Mouse (Mus musculus) forebrain, postnatal 0 days (tissue): ENCODE measurements around the gene Rftn2. TPM values are rescaled to one million over a fixed set of nuclear protein-coding genes. Genes with fewer than 3 reads are reported as not detected.

Experiments used
- ATAC-seq: fragments of 200-750 bp; cut with Nextera tagmentation; 2 replicates; pipeline ENCODE4 v1.8.0; 2017; ENCODE audit warnings: mild to moderate bottlenecking, moderate library complexity
- DNase-seq: peaks from one replicate; pipeline ENCODE4 v3.0.0-alpha.2; 2015
- H3K27ac ChIP-seq: fragments of 300-500 bp; sonication (generic); 2 replicates; pipeline ENCODE4 v1.5.1; 2014; ENCODE audit warnings: low read depth, mild to moderate bottlenecking, antibody characterized with exemption, low read length, moderate library complexity, mixed read lengths
- H3K27me3 ChIP-seq: fragments of 300-500 bp; sonication (generic); 2 replicates; pipeline ENCODE4 v1.6.1; 2014; ENCODE audit warnings: mild to moderate bottlenecking, low read length, mixed read lengths; ENCODE audit not compliant: insufficient read depth
- H3K36me3 ChIP-seq: fragments of 300-500 bp; sonication (generic); 2 replicates; pipeline ENCODE4 v1.6.1; 2014; ENCODE audit warnings: mild to moderate bottlenecking, moderate library complexity; ENCODE audit not compliant: insufficient read depth
- H3K4me1 ChIP-seq: fragments of 300-500 bp; sonication (generic); 2 replicates; pipeline ENCODE4 v1.6.1; 2014; ENCODE audit warnings: antibody characterized with exemption; ENCODE audit not compliant: insufficient read depth
- H3K4me2 ChIP-seq: fragments of 300-500 bp; sonication (generic); 2 replicates; pipeline ENCODE4 v1.6.1; 2014; ENCODE audit warnings: low read depth, mild to moderate bottlenecking, moderate library complexity
- H3K4me3 ChIP-seq: fragments of 300-500 bp; sonication (generic); 2 replicates; pipeline ENCODE4 v1.5.1; 2014; ENCODE audit warnings: low read depth, low read length, mixed read lengths
- H3K9ac ChIP-seq: fragments of 300-500 bp; sonication (generic); 2 replicates; pipeline ENCODE4 v1.6.1; 2014; ENCODE audit warnings: mild to moderate bottlenecking
- H3K9me3 ChIP-seq: fragments of 300-500 bp; sonication (generic); 2 replicates; pipeline ENCODE4 v1.6.1; 2016; ENCODE audit warnings: low read length
- CTCF ChIP-seq: sonication (generic); IDR thresholded peaks from 2 replicates; pipeline ENCODE4 v1.5.1; 2016; ENCODE audit warnings: antibody characterized with exemption, control low read depth, low read depth
- WGBS: fragments of 180-500 bp; shearing (Covaris S2); extraction: QIAGEN DNeasy Blood & Tissue Kit; methylation state at CpG from one replicate; pipeline ENCODE4 v1.1.7; 2014; 5-methylcytosine and 5-hydroxymethylcytosine counted together
- polyA plus RNA-seq: library from polyadenylated mRNA; unstranded; fragments of >200 nt; fragmentation: Nextera tagmentation; extraction: Ambion mirVana; gene quantifications from 2 replicates; pipeline ENCODE4 v1.2.1, GENCODE M21; 2015
- total RNA-seq: library from RNA; depleted of rRNA; stranded (reverse); fragments of >200 nt; gene quantifications from 2 replicates; pipeline ENCODE4 v1.2.3, GENCODE M21; 2014

The Rftn2 gene
- total and polyA plus RNA-seq, 2 experiments from 2014 or later = 10.1 to 12.4 TPM

DNA sequence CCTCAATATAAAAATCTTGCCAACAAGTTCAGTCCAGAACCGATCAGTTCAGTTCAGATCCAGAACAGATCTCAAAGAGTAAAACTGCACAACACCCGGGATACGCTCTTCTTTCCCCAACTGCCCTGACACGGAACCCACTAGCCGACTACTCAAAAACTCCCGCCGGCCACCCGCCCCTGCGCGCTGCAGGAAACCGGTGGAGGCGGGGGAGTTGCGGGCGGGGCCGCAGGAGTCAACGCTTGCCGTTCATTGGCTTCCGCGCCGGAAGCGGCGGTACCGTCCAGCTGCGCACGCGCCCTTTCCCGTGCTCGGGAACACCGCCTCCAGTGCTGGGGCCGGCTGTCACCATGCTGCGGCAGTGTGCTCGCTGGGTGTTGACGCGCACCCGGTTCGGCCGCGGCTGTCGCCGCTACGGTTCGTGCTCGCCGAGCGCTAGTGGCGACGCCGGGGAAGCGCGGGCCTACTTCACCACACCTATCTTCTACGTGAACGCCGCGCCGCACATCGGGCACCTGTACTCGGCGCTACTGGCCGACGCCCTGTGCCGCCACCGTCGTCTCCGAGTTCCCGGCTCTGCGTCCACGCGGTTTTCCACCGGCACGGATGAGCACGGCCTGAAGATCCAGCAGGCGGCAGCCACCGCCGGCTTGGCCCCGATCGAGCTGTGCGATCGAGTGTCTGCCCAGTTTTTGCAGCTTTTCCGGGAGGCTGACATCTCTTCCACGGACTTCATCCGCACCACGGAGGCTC, 10.5 kb upstream of the Rftn2 start, which contains the start of gene Mars2:
Gene Mars2 (plus strand): TSS at position 288 of the 753 bp plus-strand sequence.
- peak; percentile 59 for TF ChIP-seq CTCF
- Histone ChIP-seq H3K4me1 (peaks cover 22% of the 10 kb centered on the region), H3K9me3 (no peaks in the 10 kb centered on the region), H3K27me3 (no peaks in the 10 kb centered on the region), H3K4me3 (peak within 1 kb of the TSS; percentile 63), H3K9ac (peak within 1 kb of the TSS; percentile 78), H3K4me2 (peak within 1 kb of the TSS; percentile 73), H3K27ac (peak within 1 kb of the TSS; percentile 84), H3K36me3 (0 out of 2 replicates have a peak, but pooled peaks cover 2% of the 10 kb centered on the region)
- WGBS = under 1% methylated on average over 82 of the region's 82 CpGs
- DNase-seq (peak; percentile 98), ATAC-seq (peak; percentile 99)

GRCm38 (mm10) chr1:55236487-55236886, 9.9 kb upstream of the Rftn2 start:
- H3K9ac ChIP-seq = no peak overlapping the region
- H3K4me2 ChIP-seq = peak overlapping the region; percentile 73
- no peaks in the 10 kb centered on the region for H3K9me3 ChIP-seq
- H3K27me3 ChIP-seq = no peaks in the 10 kb centered on the region
- no peak for TF ChIP-seq CTCF
- 28% methylated on average over 5 of the region's 5 CpGs for WGBS
- peak overlapping the region; percentile 63 for H3K4me3 ChIP-seq
- H3K36me3 ChIP-seq = no peaks in the 10 kb centered on the region
- ATAC-seq = no peak
- peaks cover 22% of the 10 kb centered on the region for H3K4me1 ChIP-seq
- no peak overlapping the region for H3K27ac ChIP-seq
- no peak for DNase-seq

DNA sequence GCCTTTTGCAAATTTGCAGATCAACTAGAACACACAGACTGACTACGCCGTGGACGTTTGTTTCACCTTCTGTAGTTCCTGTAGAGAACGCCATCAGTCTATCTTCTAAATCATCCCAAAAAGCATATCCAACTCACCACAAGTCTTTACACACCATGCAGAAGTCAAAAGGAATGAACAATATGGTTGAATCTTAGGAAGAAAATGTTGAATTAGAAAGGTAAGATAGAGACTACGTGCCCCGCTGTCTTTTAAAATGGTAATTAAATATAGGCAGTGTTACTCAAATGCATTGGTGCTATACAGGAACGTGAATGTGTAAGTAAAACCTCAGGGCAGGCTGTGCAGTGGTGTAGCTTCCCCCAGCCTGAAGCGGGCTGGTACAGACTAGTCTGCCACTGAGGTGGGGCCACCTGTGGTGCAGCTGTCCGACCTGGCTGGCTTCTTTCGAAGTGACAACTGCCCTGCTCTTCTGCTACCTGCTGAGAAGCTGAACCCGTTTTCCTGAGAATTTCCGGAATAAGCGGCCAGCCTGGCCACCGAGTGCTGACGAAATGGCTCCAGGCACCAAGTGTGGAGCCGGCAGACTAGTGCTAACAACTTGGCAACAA, 8.4 kb upstream of the Rftn2 start:
- Histone ChIP-seq H3K27ac (no peak overlapping the region), H3K27me3 (no peaks in the 10 kb centered on the region), H3K9me3 (no peaks in the 10 kb centered on the region), H3K4me3 (no peak overlapping the region), H3K9ac (no peak overlapping the region), H3K4me1 (peaks cover 10% of the 10 kb centered on the region), H3K36me3 (no peaks in the 10 kb centered on the region), H3K4me2 (no peak overlapping the region)
- DNase-seq (no peak), ATAC-seq (no peak)
- no peak for TF ChIP-seq CTCF
- 63% methylated on average over 16 of the region's 16 CpGs for WGBS

DNA sequence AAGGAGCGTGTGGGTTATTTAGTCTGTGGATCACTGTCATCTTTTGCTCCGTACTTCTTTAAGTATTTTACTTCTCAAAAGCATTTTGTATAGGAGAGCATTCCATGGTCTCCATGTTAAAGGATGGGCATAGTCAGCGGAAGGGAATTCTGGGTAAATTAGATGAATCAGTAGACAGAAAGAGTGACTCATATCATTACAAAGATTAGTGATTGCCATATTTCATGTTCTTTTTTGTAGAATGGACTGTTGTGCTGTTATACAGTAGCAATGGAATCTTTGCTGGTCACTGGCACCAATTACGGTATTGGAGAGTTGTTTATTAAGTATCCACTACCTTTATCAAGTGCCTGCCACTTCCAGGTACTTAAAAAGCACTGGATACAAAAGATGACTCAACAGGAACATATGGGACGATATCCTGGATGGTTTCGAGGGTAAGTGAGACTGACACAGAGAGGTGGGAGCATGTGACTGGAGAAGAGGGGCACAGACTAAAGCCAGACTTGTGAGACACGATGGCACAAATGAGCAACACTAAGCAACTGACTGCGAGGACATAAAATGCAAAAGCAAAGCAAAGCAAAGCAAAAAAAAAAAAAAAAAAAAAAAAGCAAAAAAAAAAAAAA, 1.8 kb upstream of the Rftn2 start:
- no peak for DNase-seq
- no peak for TF ChIP-seq CTCF

GRCm38 (mm10) chr1:55227376-55227775, 794 bp upstream of the Rftn2 start:
- no peak for TF ChIP-seq CTCF
- no peak overlapping the region for H3K4me3 ChIP-seq
- ATAC-seq (no peak), DNase-seq (no peak)
- no peak overlapping the region for H3K4me2 ChIP-seq
- no peak overlapping the region for H3K9ac ChIP-seq
- H3K36me3 ChIP-seq = no peaks in the 10 kb centered on the region
- H3K27me3 ChIP-seq = no peaks in the 10 kb centered on the region
- no peaks in the 10 kb centered on the region for H3K9me3 ChIP-seq
- 57% methylated on average over 1 of the region's 1 CpGs for WGBS
- H3K4me1 ChIP-seq = no peaks in the 10 kb centered on the region
- no peak overlapping the region for H3K27ac ChIP-seq

More for the DNA sequence above, 1.8 kb upstream of the Rftn2 start:
- no peak for ATAC-seq
- no peak overlapping the region for H3K27ac ChIP-seq
- no peaks in the 10 kb centered on the region for H3K4me1 ChIP-seq
- H3K4me2 ChIP-seq = no peak overlapping the region
- H3K27me3 ChIP-seq = no peaks in the 10 kb centered on the region
- WGBS = 89% methylated on average over 8 of the region's 8 CpGs
- no peaks in the 10 kb centered on the region for H3K9me3 ChIP-seq
- H3K36me3 ChIP-seq = no peaks in the 10 kb centered on the region
- H3K4me3 ChIP-seq = no peak overlapping the region
- no peak overlapping the region for H3K9ac ChIP-seq

- ATAC-seq (peak; percentile 58), DNase-seq (peak; percentile 33)
- peak overlapping the region; percentile 37 for H3K4me3 ChIP-seq
- peak overlapping the region; percentile 48; the same call in 1 of the 2 replicates for H3K9ac ChIP-seq
- peak overlapping the region; percentile 59 for H3K4me2 ChIP-seq
- TF ChIP-seq CTCF = no peak
- no peaks in the 10 kb centered on the region for H3K27me3 ChIP-seq
- 17% methylated on average over 3 of the region's 3 CpGs for WGBS
- no peaks in the 10 kb centered on the region for H3K36me3 ChIP-seq
- H3K27ac ChIP-seq = 0 out of 2 replicates have a peak overlapping the region, but pooled peaks have one; percentile 57
- no peaks in the 10 kb centered on the region for H3K9me3 ChIP-seq
- H3K4me1 ChIP-seq = no peaks in the 10 kb centered on the region
These were observed 1.2 kb downstream of the Rftn2 start for GRCm38 (mm10) chr1:55225398-55225797.

- Histone ChIP-seq H3K9me3 (no peaks in the 10 kb centered on the region), H3K4me3 (peak overlapping the region; percentile 37), H3K4me2 (peak overlapping the region; percentile 59), H3K9ac (0 out of 2 replicates have a peak overlapping the region, but pooled peaks have one; percentile 48), H3K36me3 (no peaks in the 10 kb centered on the region), H3K27ac (no peak overlapping the region), H3K4me1 (no peaks in the 10 kb centered on the region), H3K27me3 (no peaks in the 10 kb centered on the region)
- WGBS = 39% methylated on average over 11 of the region's 11 CpGs
- DNase-seq = peak; percentile 45
- ATAC-seq = peak; percentile 82
- no peak for TF ChIP-seq CTCF
These were observed 2.5 kb downstream of the Rftn2 start for GRCm38 (mm10) chr1:55224111-55224510.
